Mouse (Mus musculus): Measurements from ENCODE around the gene Sgpp2.

The Sgpp2 gene

DNA sequence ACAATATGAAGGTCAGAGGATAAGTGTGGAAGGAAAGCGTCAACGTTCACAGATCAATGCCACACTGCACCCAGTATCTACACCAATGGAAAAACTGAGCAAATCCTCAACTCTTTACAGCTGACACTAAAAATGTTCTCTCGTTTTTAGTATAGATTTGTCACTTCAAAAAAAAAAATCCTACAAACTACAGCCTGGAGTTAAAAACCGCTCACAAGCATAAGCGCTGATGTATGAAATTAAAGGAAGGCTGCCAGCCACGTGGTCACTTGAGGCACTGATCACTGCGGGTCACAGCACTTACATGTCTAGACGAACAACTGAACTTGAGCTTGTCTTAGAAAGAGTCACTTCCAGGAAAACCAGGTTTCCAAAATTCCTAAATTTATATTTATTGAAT, 143.7 kb downstream of the Sgpp2 start:
- DNase-seq, result no peak

DNA sequence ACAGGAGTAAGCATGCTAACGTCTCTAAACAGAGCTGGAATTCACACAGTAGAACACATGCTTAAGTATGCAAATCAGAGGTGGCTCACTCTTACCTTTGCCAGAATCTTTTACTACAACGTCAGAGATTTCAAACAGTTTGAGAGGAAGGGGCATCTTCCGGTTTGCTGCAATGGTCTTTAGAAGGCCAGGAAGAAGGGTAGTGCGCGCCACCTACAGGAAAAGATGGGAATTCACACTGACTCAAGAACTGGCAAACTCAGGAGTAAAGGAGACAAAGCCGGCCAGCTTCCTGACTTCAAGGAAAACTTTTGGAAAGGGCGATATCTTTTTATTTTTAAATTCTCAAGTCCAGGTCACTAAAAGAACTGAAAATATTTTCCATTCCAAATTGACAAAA, 144.5 kb downstream of the Sgpp2 start:
- peak in 1 of 2 experiments; percentile 45 for DNase-seq

Data from lung, postnatal 4 days (tissue).